Mouse (Mus musculus) ES-E14 (cell line): ENCODE data around the gene Terb2.

ENCODE experiments used
- CHD2 ChIP-seq: IDR thresholded peaks from 2 replicates; pipeline ENCODE4 v1.6.1; 2014; ENCODE audit warnings: mild to moderate bottlenecking, low read depth, low read length, inconsistent platforms
- HCFC1 ChIP-seq: IDR thresholded peaks from 2 replicates; pipeline ENCODE4 v1.6.1; 2012; ENCODE audit warnings: low read length, inconsistent platforms, borderline replicate concordance; ENCODE audit not compliant: insufficient read depth

GRCm38 (mm10) chr2:122255997-122256396, 69.9 kb downstream of the Terb2 start:
- no peak for TF ChIP-seq HCFC1
- TF ChIP-seq CHD2, result no peak
